Mouse (Mus musculus): ENCODE results near the gene Nf1. TPM values are rescaled to one million over a fixed set of nuclear protein-coding genes. Genes with fewer than 3 reads are reported as not detected.

Gene Nf1
- polyA plus RNA-seq, 1 experiment = 0.20 TPM

DNA sequence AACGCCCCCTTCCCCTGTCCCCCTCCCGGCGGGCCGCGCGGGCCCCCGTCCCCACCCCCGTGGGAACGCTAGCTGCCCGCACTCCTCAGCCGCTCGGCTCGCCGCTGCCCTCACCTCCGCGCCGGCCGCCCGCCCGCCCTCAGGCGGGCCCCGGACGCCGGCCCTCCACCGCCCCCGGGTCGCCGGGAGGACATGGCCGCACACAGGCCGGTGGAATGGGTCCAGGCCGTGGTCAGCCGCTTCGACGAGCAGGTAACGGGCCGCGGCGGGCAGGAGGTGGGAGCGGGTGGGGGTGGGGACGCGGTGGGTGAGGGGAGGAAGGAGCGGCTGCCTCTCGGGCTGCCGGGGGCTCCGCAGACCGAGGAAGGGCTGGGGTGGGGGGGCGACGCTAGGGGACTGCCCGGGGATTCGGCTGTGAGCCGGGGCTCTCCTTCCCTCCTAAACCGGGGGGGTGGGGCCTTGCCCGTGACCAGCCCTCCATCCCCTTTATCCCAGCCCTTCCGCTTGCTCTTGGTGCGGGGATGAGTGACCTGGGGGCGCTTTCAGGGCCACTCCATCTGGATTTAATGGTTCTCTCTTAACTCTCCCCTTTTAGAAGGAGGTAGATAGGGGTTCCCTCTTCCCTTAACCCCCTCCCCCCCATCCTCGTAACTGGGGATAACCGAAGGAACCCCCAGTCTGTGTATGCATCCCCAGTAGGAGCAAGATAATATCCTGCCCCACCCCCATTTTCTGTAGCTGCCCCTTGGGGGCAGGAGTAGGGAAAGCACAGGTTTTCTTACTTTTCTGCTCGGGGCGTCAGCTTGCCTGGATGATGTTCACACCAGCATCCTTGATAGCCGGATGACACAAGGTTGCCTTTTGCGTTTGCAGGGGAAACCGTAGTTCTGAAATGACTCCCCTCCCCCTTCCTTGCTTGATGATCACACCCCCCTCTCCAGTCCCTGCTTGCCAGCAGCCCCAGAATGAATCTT is 602 bp downstream of the Nf1 start:
- H3K27me3 ChIP-seq (ENCODE audit: control insufficient read depth) = no peaks in the 10 kb centered on the region
- H3K9me3 ChIP-seq (ENCODE audit: control insufficient read depth, low read length) = peaks cover 5% of the 10 kb centered on the region
- H3K36me3 ChIP-seq (ENCODE audit: control insufficient read depth) = no peaks in the 10 kb centered on the region; the same call in 1 of the 2 replicates
- peaks cover 22% of the 10 kb centered on the region for H3K4me1 ChIP-seq (ENCODE audit: control insufficient read depth)
- H3K4me3 ChIP-seq (replicated peaks) = peak overlapping the region; percentile 84
- TF ChIP-seq TAL1 (IDR thresholded peaks at IDR 0.05; ENCODE audit: low read length) (no peak), GATA1 (IDR thresholded peaks at IDR 0.05; ENCODE audit: low read length) (no peak)

DNA sequence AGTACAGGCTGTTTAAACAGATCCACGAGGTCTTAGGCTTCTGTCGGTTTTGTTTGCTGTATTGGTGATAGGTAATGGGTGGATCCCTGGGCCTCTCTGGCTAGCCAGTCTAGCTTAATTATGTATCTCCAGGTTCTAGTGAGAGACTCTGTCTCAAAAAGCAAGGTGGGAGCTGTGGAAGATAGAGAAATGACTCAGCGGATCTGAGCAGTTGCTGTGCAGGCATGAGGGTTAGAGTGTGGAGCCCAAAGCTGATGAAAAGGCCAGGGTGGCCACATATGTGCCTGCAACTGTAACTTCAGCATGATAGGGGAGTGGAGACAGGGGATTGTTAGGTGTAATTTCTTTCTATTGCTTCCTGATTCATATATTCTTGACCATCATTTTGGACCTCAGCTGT is 17.5 kb downstream of the Nf1 start:
- Histone ChIP-seq H3K36me3 (ENCODE audit: control insufficient read depth) (no peaks in the 10 kb centered on the region), H3K27me3 (ENCODE audit: control insufficient read depth) (no peaks in the 10 kb centered on the region), H3K9me3 (ENCODE audit: control insufficient read depth, low read length) (no peaks in the 10 kb centered on the region), H3K4me3 (replicated peaks) (no peak overlapping the region), H3K4me1 (ENCODE audit: control insufficient read depth) (no peaks in the 10 kb centered on the region; the same call in 1 of the 2 replicates)
- no peak for TF ChIP-seq TAL1 (IDR thresholded peaks at IDR 0.05; ENCODE audit: low read length)
- no peak for TF ChIP-seq GATA1 (IDR thresholded peaks at IDR 0.05; ENCODE audit: low read length)

- H3K36me3 ChIP-seq (ENCODE audit: control insufficient read depth) = no peaks in the 10 kb centered on the region
Measured at GRCm38 (mm10) chr11:79357397-79357796, 17.9 kb downstream of the Nf1 start.

DNA sequence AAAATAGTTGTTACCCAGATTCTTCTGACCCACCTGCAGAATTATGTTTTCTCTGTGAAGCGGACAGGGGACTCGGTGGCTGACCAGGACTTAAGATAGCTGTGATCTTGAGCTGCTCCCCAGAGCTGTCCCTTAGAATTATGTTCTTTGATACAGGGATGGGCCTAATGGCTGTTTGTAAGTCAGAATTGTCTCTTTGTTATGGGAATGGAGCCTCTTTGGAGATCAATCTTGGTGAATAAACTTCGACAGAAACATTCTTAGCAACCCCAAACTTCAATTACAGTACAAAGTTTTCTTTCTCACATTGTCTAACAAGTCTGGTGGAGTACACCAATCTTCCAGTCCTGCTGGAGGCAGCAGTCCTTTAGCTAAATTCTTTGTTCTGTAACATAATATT is 25.5 kb downstream of the Nf1 start:
- TF ChIP-seq TAL1 (IDR thresholded peaks at IDR 0.05; ENCODE audit: low read length) (no peak), GATA1 (IDR thresholded peaks at IDR 0.05; ENCODE audit: low read length) (no peak)
- no peaks in the 10 kb centered on the region for H3K27me3 ChIP-seq (ENCODE audit: control insufficient read depth)
- no peaks in the 10 kb centered on the region for H3K4me1 ChIP-seq (ENCODE audit: control insufficient read depth)
- H3K9me3 ChIP-seq (ENCODE audit: control insufficient read depth, low read length) = no peaks in the 10 kb centered on the region
- H3K36me3 ChIP-seq (ENCODE audit: control insufficient read depth) = no peaks in the 10 kb centered on the region
- no peak overlapping the region for H3K4me3 ChIP-seq (replicated peaks)

More at GRCm38 (mm10) chr11:79357397-79357796, 17.9 kb downstream of the Nf1 start:
- no peak for TF ChIP-seq TAL1 (IDR thresholded peaks at IDR 0.05; ENCODE audit: low read length)
- TF ChIP-seq GATA1 (IDR thresholded peaks at IDR 0.05; ENCODE audit: low read length) = no peak
- no peaks in the 10 kb centered on the region for H3K9me3 ChIP-seq (ENCODE audit: control insufficient read depth, low read length)
- H3K4me3 ChIP-seq (replicated peaks) = no peak overlapping the region
- no peaks in the 10 kb centered on the region; the same call in 1 of the 2 replicates for H3K4me1 ChIP-seq (ENCODE audit: control insufficient read depth)
- no peaks in the 10 kb centered on the region for H3K27me3 ChIP-seq (ENCODE audit: control insufficient read depth)

- H3K9me3 ChIP-seq (ENCODE audit: control insufficient read depth, low read length) = no peaks in the 10 kb centered on the region
- no peak overlapping the region for H3K4me3 ChIP-seq (replicated peaks)
- H3K27me3 ChIP-seq (ENCODE audit: control insufficient read depth) = no peaks in the 10 kb centered on the region
- no peaks in the 10 kb centered on the region for H3K4me1 ChIP-seq (ENCODE audit: control insufficient read depth)
- TF ChIP-seq TAL1 (IDR thresholded peaks at IDR 0.05; ENCODE audit: low read length) (no peak), GATA1 (IDR thresholded peaks at IDR 0.05; ENCODE audit: low read length) (no peak)
- H3K36me3 ChIP-seq (ENCODE audit: control insufficient read depth) = no peaks in the 10 kb centered on the region
Measured at GRCm38 (mm10) chr11:79366284-79366683, 26.8 kb downstream of the Nf1 start.

DNA sequence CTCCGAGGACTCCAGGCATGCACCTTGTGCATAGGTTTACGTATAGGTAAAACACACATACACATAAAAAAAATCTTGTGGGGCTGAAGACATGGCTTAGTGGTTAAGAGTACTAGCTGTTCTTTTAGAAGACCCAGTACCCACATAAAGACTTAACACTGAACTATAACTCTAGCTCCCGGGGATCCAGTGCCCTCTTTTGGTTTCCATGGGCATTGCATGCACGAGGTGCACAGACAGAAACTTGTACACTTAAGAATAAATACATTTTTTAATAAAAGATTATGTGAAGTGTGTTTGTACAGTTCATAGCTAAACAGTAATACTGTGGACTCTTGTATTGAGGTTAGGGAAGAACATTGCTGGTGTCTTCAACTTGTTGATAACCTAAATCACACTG is 33.5 kb downstream of the Nf1 start:
- TF ChIP-seq GATA1 (IDR thresholded peaks at IDR 0.05; ENCODE audit: low read length) = no peak
- no peak for TF ChIP-seq TAL1 (IDR thresholded peaks at IDR 0.05; ENCODE audit: low read length)
- no peaks in the 10 kb centered on the region for H3K9me3 ChIP-seq (ENCODE audit: control insufficient read depth, low read length)
- no peak overlapping the region for H3K4me3 ChIP-seq (replicated peaks)
- H3K4me1 ChIP-seq (ENCODE audit: control insufficient read depth) = no peaks in the 10 kb centered on the region
- H3K27me3 ChIP-seq (ENCODE audit: control insufficient read depth) = no peaks in the 10 kb centered on the region
- no peaks in the 10 kb centered on the region; the same call in 1 of the 2 replicates for H3K36me3 ChIP-seq (ENCODE audit: control insufficient read depth)

GRCm38 (mm10) chr11:79398336-79398735 is 58.8 kb downstream of the Nf1 start:
- H3K4me3 ChIP-seq (replicated peaks) = no peak overlapping the region
- H3K36me3 ChIP-seq (ENCODE audit: control insufficient read depth) = no peaks in the 10 kb centered on the region; the same call in 1 of the 2 replicates
- H3K27me3 ChIP-seq (ENCODE audit: control insufficient read depth) = no peaks in the 10 kb centered on the region
- TF ChIP-seq GATA1 (IDR thresholded peaks at IDR 0.05; ENCODE audit: low read length) = no peak
- no peak for TF ChIP-seq TAL1 (IDR thresholded peaks at IDR 0.05; ENCODE audit: low read length)
- H3K4me1 ChIP-seq (ENCODE audit: control insufficient read depth) = no peaks in the 10 kb centered on the region
- H3K9me3 ChIP-seq (ENCODE audit: control insufficient read depth, low read length) = no peaks in the 10 kb centered on the region

DNA sequence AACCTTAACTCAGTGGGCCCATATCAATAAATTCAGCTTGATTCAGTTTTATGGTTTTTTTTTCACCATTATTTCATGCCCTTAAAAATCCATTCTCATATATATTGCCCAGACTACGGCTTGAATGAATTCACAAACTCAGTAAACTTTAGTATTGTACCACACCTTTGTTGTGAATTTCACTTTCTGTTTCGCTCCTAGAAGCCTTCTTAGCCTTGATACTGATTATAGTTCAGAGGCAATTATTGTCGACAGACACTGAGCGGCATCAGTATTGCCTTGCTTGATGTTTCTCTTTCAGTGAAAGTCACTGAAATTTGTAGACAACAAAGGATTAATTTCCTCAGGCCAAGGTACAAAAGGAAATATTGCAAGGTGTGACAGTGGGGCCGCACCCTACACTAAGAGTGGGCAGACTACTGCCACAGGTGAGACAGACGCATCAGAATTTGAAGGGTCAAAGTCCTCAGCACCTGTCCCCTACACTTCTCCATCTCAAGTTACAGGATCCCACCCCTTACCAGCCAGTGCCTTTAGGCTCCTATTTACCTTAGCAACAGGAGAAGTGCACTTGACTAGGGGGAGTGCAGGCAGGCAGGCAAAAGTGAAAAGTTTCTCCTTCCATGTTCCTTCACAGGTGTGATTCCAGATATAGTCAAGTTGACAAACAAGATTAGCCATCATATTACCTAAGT is 64.3 kb downstream of the Nf1 start:
- Histone ChIP-seq H3K36me3 (ENCODE audit: control insufficient read depth) (no peaks in the 10 kb centered on the region; the same call in 1 of the 2 replicates), H3K9me3 (ENCODE audit: control insufficient read depth, low read length) (no peaks in the 10 kb centered on the region), H3K27me3 (ENCODE audit: control insufficient read depth) (no peaks in the 10 kb centered on the region), H3K4me3 (replicated peaks) (no peak overlapping the region), H3K4me1 (ENCODE audit: control insufficient read depth) (no peaks in the 10 kb centered on the region)
- TF ChIP-seq TAL1 (IDR thresholded peaks at IDR 0.05; ENCODE audit: low read length) (no peak), GATA1 (IDR thresholded peaks at IDR 0.05; ENCODE audit: low read length) (no peak)

All from erythroblast, embryonic 14.5 days (primary cell).